Mouse (Mus musculus) monocyte, adult 2 months (primary cell): ENCODE results near the gene Pold1.

ENCODE experiments used
- DNase-seq, 2 experiments: peaks; one replicate each; pipeline ENCODE4 v3.0.0; 2022; ENCODE audit warnings: low spot score in 2 of 2, low read depth in 1 of 2

The Pold1 gene

DNA sequence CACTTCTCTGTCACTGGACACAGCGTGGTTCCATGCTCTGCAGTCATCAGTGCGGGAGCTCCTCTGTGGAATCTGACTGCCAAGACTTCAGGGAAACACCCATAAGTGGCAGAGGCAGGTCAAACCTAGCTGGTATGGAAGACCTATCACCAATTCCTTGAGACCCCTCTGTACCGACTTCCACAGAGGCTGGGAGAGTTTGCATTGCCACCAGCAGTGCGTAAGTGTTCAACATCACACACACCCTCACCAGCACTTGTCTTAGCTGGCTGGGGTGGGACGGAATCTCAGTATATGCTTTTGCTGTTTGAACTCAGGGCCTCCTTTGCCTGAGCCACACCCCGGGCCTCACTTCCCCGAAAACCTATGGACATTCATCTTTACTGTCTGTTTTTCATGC is 60.7 kb downstream of the Pold1 start:
- DNase-seq = no peak

DNA sequence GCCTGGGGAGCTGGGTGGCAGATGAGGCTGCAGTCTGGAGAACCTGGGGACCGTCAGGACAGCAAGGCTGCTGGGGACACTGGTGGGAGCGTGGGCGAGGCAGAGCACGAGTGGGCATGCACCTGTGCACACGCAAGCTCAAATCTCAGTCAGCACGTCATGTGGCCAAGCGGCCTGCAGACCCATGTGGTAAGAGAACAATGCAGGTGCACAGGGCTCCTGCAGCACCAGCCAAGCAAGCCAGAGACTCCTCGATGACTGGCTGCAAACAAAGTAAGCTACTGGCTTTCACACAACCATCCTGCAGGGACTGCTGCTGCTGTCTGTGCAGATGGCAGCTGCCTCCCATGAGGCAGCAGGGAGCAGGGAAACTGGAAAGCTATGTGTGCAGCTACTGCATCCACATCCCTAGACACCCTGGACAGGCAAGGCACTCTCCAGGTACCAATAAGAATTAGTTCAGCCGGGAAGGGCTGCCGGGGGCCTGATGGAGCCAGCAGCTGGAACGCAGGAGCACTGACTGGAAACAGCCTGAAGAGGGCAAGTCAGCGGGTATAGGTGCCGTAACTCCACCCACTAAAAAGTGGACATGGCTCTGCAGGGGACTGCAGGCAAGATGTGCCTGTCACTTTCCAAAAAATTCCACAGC is 61.6 kb downstream of the Pold1 start:
- no peak for DNase-seq

GRCm38 (mm10) chr7:44485572-44486195 is 63.0 kb downstream of the Pold1 start:
- DNase-seq = no peak

DNA sequence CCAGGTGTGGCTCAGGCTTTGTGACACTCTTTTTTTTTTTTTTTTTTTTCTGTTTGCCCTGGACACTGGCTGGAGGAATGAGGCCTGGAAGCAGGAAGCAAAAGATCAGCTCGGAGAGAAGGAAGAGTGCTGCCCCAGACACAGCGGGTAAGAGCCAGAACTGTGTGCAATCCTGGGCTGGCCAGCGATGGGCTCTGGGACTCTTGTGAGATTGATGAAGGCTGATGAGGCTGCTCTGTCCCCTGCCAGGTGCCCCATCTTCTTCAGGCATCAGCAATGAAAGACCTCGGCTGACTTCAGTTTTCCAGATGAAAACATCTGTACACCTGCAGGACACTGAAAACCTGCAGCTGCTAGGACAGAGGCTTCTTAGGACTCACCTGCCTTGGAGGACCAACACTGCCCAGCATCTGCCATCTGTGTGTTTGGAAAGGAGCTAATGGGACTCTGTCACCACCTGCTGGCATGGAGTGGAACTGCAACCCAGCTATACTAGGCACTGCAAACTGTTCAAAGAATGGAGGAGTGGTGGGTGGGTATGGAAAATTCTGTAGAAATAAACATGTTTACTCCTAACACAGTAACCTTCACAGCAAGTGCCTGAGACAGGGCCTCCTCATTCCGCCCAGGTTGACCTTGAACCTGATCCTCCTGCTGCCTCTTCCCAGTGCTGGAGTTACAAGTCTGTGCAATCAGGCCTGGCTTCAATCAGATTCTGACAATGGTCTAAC is 63.6 kb downstream of the Pold1 start:
- peak in 1 of 2 experiments; percentile 48 for DNase-seq

DNA sequence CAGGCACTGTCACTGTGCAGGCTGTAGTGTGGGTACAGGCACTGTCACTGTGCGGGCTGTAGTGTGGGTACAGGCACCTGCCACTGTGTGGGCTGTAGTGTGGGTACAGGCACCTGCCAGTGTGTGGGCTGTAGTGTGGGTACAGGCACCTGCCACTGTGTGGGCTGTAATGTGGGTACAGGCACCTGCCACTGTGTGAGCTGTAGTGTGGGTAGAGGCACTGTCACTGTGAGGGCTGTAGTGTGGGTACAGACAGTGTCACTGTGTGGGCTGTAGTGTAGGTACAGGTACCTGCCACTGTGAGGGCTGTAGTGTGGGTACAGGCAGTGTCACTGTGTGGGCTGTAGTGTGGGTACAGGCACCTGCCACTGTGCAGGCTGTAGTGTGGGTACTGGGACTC is 64.5 kb downstream of the Pold1 start:
- DNase-seq = no peak

GRCm38 (mm10) chr7:44482836-44483435 is 65.7 kb downstream of the Pold1 start:
- DNase-seq = no peak
